Mouse (Mus musculus): ENCODE results near the gene Lingo2. TPM values are rescaled to one million over a fixed set of nuclear protein-coding genes. Genes with fewer than 3 reads are reported as not detected.

The Lingo2 gene
- total and polyA plus RNA-seq, 3 experiments = not detected

DNA sequence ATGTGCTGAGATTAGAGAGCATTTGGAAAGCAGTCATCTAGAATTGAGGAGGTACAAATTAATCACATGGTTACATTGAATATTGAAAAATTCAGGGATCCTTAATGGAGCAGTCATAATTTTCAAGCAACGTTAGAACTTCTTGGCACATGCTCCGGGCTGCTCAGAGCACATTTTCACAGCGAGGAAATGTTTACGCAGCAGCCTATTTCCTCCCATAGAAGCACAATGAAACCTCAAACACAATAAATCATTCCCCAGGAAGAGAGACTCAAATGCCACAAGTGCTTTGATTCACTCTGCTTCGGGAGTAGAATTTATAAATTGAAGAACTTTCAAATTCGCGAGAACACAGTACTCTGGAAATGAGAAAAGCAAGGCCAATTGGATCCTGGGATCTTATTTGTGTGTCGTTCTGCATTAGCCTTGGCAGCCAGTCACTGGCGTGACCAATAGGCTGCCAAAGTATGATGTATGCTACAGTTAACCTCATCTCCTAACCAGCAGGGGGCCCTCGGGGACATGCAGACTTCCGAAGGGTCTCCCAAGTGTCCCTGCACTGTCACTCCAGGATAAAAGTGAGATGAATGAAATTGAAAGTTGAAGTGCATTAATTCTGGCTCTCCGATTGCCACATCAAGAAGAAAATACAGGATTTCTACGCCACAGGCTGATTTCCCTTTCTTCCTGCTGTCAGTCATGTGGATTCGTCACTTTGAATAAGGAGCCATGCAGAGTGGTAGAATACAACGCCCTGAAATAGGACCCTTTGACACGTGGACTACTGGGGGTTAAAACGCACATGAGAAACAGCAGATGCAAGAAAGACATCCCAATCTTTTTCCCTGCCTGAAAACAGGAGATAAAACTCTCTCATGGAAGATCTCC is 662.5 kb downstream of the Lingo2 start:
- H3K9ac ChIP-seq (ENCODE audit: insufficient read depth, low read depth) = no peak overlapping the region
- no peak for TF ChIP-seq JUN (IDR thresholded peaks at IDR 0.05; ENCODE audit: insufficient read depth, low read depth, low read length)
- TF ChIP-seq ETS1 (conservative IDR thresholded peaks at IDR 0.05; ENCODE audit: low read depth, low read length) = no peak
- no peak for TF ChIP-seq POLR2A (IDR thresholded peaks at IDR 0.05; ENCODE audit: low read depth, low read length)
- TF ChIP-seq CTCF (conservative IDR thresholded peaks at IDR 0.05 in 1 of 2, IDR thresholded peaks at IDR 0.05 in 1 of 2; ENCODE audit: low read depth in 2 of 2, low read length in 2 of 2) = no peak
- TF ChIP-seq EP300 (IDR thresholded peaks at IDR 0.05; ENCODE audit: low read length) = no peak
- no peak for TF ChIP-seq GABPA (IDR thresholded peaks at IDR 0.05; ENCODE audit: insufficient replicate concordance, low read depth, low read length)
- TF ChIP-seq ZKSCAN1 (IDR thresholded peaks at IDR 0.05; ENCODE audit: borderline replicate concordance, low read depth, low read length) = no peak
- TF ChIP-seq MAZ (IDR thresholded peaks at IDR 0.05; ENCODE audit: low read depth, low read length) = no peak
- no peak for TF ChIP-seq SIN3A (IDR thresholded peaks at IDR 0.05; ENCODE audit: low read length)
- no peak overlapping the region for H3K4me3 ChIP-seq (replicated peaks in 1 of 3; ENCODE audit: low read depth in 2 of 3, low read length in 2 of 3, poor library complexity in 1 of 3)
- H3K27ac ChIP-seq (ENCODE audit: insufficient read depth, low read depth) = no peak overlapping the region
- no peaks in the 10 kb centered on the region for H3K4me1 ChIP-seq (ENCODE audit: control insufficient read depth in 1 of 2, insufficient read depth in 2 of 2)
- in situ Hi-C loops (cut with MboI; ENCODE audit: low pct_ligation_motif_present, low pct_unique_long_range_greater_than_20kb, low sequenced_read_pairs) = no loop called here
- H3K79me2 ChIP-seq (replicated peaks; ENCODE audit: control insufficient read depth, extremely low read depth, insufficient read depth, poor library complexity, severe bottlenecking) = no peaks in the 10 kb centered on the region
- dilution Hi-C loops (cut with MboI; ENCODE audit: extremely low pct_ligation_motif_present, extremely low pct_unique_long_range_greater_than_20kb, low sequenced_read_pairs) = no loop called here
- H3K9me3 ChIP-seq (replicated peaks; ENCODE audit: low read length) = peaks cover 22% of the 10 kb centered on the region
- no peaks in the 10 kb centered on the region for H3K27me3 ChIP-seq (replicated peaks)
- DNase-seq (ENCODE audit: extremely low read depth) = no peak
- H3K4me2 ChIP-seq (ENCODE audit: insufficient read depth, low read depth, poor library complexity, severe bottlenecking) = no peak overlapping the region
- H3K36me3 ChIP-seq (replicated peaks in 1 of 2; ENCODE audit: control insufficient read depth in 1 of 2, insufficient read depth in 1 of 2, low read length in 1 of 2) = no peaks in the 10 kb centered on the region

DNA sequence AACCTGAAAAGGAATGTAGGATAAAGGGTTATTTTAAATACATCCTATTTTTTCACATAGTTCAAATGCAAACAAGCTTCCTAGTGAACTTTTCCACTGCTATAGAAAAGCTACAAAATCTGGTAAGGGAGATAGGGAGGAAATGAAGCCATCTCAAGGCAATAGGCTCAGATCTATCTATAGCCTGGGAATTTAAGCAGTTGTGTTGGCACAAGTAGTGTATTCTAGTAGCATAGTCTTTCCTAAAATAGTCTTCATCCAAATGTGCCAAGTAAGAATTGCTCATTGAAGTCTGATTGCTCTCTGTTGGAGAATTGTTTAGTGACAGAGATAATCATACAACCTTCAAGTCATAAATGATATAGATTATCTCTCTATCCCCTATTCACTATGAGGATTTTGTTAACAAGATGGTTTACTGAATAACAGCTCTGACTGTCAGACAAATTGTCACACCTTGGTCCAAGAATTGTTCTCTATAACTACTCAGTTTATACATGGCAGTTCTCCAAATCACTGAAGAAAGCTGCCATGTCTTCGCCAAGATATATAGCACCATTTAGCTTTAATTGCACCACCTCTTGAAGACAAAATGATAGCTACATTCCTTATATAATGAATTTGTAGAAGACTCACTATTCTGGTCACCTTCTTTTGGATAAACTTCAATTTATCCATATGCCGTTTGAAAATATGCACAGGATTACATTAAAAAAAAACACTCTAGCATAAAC is 688.9 kb downstream of the Lingo2 start:
- Histone ChIP-seq H3K36me3 (replicated peaks in 1 of 2; ENCODE audit: control insufficient read depth in 1 of 2, insufficient read depth in 1 of 2, low read length in 1 of 2) (no peaks in the 10 kb centered on the region), H3K9me3 (replicated peaks; ENCODE audit: low read length) (peaks cover 12% of the 10 kb centered on the region), H3K9ac (ENCODE audit: insufficient read depth, low read depth) (no peak overlapping the region), H3K27ac (ENCODE audit: insufficient read depth, low read depth) (no peak overlapping the region), H3K4me2 (ENCODE audit: insufficient read depth, low read depth, poor library complexity, severe bottlenecking) (no peak overlapping the region), H3K4me1 (ENCODE audit: control insufficient read depth in 1 of 2, insufficient read depth in 2 of 2) (no peaks in the 10 kb centered on the region), H3K79me2 (replicated peaks; ENCODE audit: control insufficient read depth, extremely low read depth, insufficient read depth, poor library complexity, severe bottlenecking) (no peaks in the 10 kb centered on the region), H3K4me3 (replicated peaks in 1 of 3; ENCODE audit: low read depth in 2 of 3, low read length in 2 of 3, poor library complexity in 1 of 3) (no peak overlapping the region), H3K27me3 (replicated peaks) (no peaks in the 10 kb centered on the region)
- DNase-seq (ENCODE audit: extremely low read depth) = no peak
- dilution Hi-C loops (cut with MboI; ENCODE audit: extremely low pct_ligation_motif_present, extremely low pct_unique_long_range_greater_than_20kb, low sequenced_read_pairs) (no loop called here), in situ Hi-C loops (cut with MboI; ENCODE audit: low pct_ligation_motif_present, low pct_unique_long_range_greater_than_20kb, low sequenced_read_pairs) (no loop called here)
- TF ChIP-seq MAZ (IDR thresholded peaks at IDR 0.05; ENCODE audit: low read depth, low read length) = no peak

GRCm38 (mm10) chr4:36186231-36186922 is 765.2 kb downstream of the Lingo2 start:
- no peak overlapping the region for H3K9ac ChIP-seq (ENCODE audit: insufficient read depth, low read depth)
- peaks cover 32% of the 10 kb centered on the region for H3K9me3 ChIP-seq (replicated peaks; ENCODE audit: low read length)
- H3K4me2 ChIP-seq (ENCODE audit: insufficient read depth, low read depth, poor library complexity, severe bottlenecking) = no peak overlapping the region
- no peak for DNase-seq (ENCODE audit: extremely low read depth)
- no peaks in the 10 kb centered on the region for H3K4me1 ChIP-seq (ENCODE audit: control insufficient read depth in 1 of 2, insufficient read depth in 2 of 2)
- H3K79me2 ChIP-seq (replicated peaks; ENCODE audit: control insufficient read depth, extremely low read depth, insufficient read depth, poor library complexity, severe bottlenecking) = no peaks in the 10 kb centered on the region
- no peak for TF ChIP-seq ZNF384 (IDR thresholded peaks at IDR 0.05; ENCODE audit: low read depth, low read length)
- no peak for TF ChIP-seq POLR2AphosphoS2 (IDR thresholded peaks at IDR 0.05; ENCODE audit: low read depth, low read length)
- no peak for TF ChIP-seq CTCF (conservative IDR thresholded peaks at IDR 0.05 in 1 of 2, IDR thresholded peaks at IDR 0.05 in 1 of 2; ENCODE audit: low read depth in 2 of 2, low read length in 2 of 2)
- no peak for TF ChIP-seq NELFE (IDR thresholded peaks at IDR 0.05; ENCODE audit: low read depth, low read length)
- TF ChIP-seq ZC3H11A (IDR thresholded peaks at IDR 0.05; ENCODE audit: low read depth, low read length) = no peak
- TF ChIP-seq EP300 (IDR thresholded peaks at IDR 0.05; ENCODE audit: low read length) = no peak
- TF ChIP-seq MYC (IDR thresholded peaks at IDR 0.05; ENCODE audit: low read depth, low read length) = no peak
- no peak for TF ChIP-seq BHLHE40 (IDR thresholded peaks at IDR 0.05; ENCODE audit: low read depth, low read length)
- TF ChIP-seq ZKSCAN1 (IDR thresholded peaks at IDR 0.05; ENCODE audit: borderline replicate concordance, low read depth, low read length) = no peak
- TF ChIP-seq JUN (IDR thresholded peaks at IDR 0.05; ENCODE audit: insufficient read depth, low read depth, low read length) = no peak
- TF ChIP-seq JUND (conservative IDR thresholded peaks at IDR 0.05; ENCODE audit: low read depth, low read length) = no peak
- no peak for TF ChIP-seq E2F4 (IDR thresholded peaks at IDR 0.05; ENCODE audit: insufficient replicate concordance, low read depth, low read length)
- H3K36me3 ChIP-seq (replicated peaks in 1 of 2; ENCODE audit: control insufficient read depth in 1 of 2, insufficient read depth in 1 of 2, low read length in 1 of 2) = no peaks in the 10 kb centered on the region
- dilution Hi-C loops (cut with MboI; ENCODE audit: extremely low pct_ligation_motif_present, extremely low pct_unique_long_range_greater_than_20kb, low sequenced_read_pairs) = no loop called here
- no peaks in the 10 kb centered on the region for H3K27me3 ChIP-seq (replicated peaks)
- no peak overlapping the region for H3K27ac ChIP-seq (ENCODE audit: insufficient read depth, low read depth)
- no peak overlapping the region for H3K4me3 ChIP-seq (replicated peaks in 1 of 3; ENCODE audit: low read depth in 2 of 3, low read length in 2 of 3, poor library complexity in 1 of 3)
- in situ Hi-C loops (cut with MboI; ENCODE audit: low pct_ligation_motif_present, low pct_unique_long_range_greater_than_20kb, low sequenced_read_pairs) = no loop called here
